Comparison of ENCODE assay signal across 30 mouse cellular contexts in genomic region chr19:24480916-24481315, GRCm38 (mm10).
"Had no signal": no experiment of that assay in that cellular context is flagged by ENCODE, and none has a peak within 500 bp of the region (broad histone marks: within the 10 kb centered on the region; RNA-seq: fewer than 3 reads in every experiment).

No protein-coding gene starts in this region.

- H3K9me3 ChIP-seq: limb, embryonic 10.5 days; limb, embryonic 12.5 days; limb, embryonic 13.5 days; limb, embryonic 15.5 days; liver, embryonic 12.5 days; liver, embryonic 13.5 days; liver, embryonic 15.5 days; lung, embryonic 15.5 days; megakaryocyte, embryonic 14.5 days; midbrain, embryonic 10.5 days; midbrain, embryonic 12.5 days; midbrain, embryonic 13.5 days; midbrain, embryonic 15.5 days; neural tube, embryonic 12.5 days had no signal

- ATAC-seq: liver, embryonic 12.5 days; liver, postnatal 0 days; midbrain, embryonic 13.5 days; midbrain, embryonic 15.5 days; midbrain, embryonic 16.5 days had no signal

- H3K27ac ChIP-seq: left cerebral cortex, adult 2 months; limb, embryonic 10.5 days; limb, embryonic 12.5 days; limb, embryonic 13.5 days; limb, embryonic 15.5 days; liver, embryonic 12.5 days; liver, embryonic 13.5 days; liver, embryonic 14.5 days; liver, embryonic 15.5 days; lung, embryonic 15.5 days; macrophage; midbrain, embryonic 10.5 days; midbrain, embryonic 12.5 days; midbrain, embryonic 13.5 days; midbrain, embryonic 15.5 days; neural tube, embryonic 12.5 days had no signal

- H3K9ac ChIP-seq: limb, embryonic 12.5 days; limb, embryonic 13.5 days; limb, embryonic 15.5 days; liver, embryonic 12.5 days; liver, embryonic 13.5 days; liver, embryonic 14.5 days; liver, embryonic 15.5 days; liver, postnatal 0 days; lung, embryonic 14.5 days; lung, embryonic 15.5 days; midbrain, embryonic 12.5 days; midbrain, embryonic 13.5 days; midbrain, embryonic 15.5 days; neural tube, embryonic 12.5 days had no signal

- DNase-seq: left cerebral cortex, postnatal 4 days; liver; liver, embryonic 13.5 days; liver, postnatal 0 days; lung, adult 2 months; lung, embryonic 14.5 days; lung, postnatal 10 days; lung, postnatal 14 days; lung, postnatal 36 days; lung, postnatal 4 days; midbrain, embryonic 14.5 days had no signal

- H3K4me3 ChIP-seq: left cerebral cortex, adult 2 months; limb, embryonic 10.5 days; limb, embryonic 12.5 days; limb, embryonic 13.5 days; limb, embryonic 15.5 days; liver, embryonic 12.5 days; liver, embryonic 13.5 days; liver, embryonic 15.5 days; lung, embryonic 15.5 days; megakaryocyte, embryonic 14.5 days; midbrain, embryonic 10.5 days; midbrain, embryonic 12.5 days; midbrain, embryonic 13.5 days; midbrain, embryonic 15.5 days; myocyte; neural tube, embryonic 12.5 days had no signal

- H3K27me3 ChIP-seq: limb, embryonic 12.5 days; limb, embryonic 13.5 days; limb, embryonic 15.5 days; liver, embryonic 12.5 days; liver, embryonic 13.5 days; liver, embryonic 15.5 days; lung, embryonic 15.5 days; megakaryocyte, embryonic 14.5 days; neural tube, embryonic 12.5 days had no signal

- H3K36me3 ChIP-seq: limb, embryonic 10.5 days; limb, embryonic 12.5 days; limb, embryonic 13.5 days; limb, embryonic 15.5 days; liver, embryonic 12.5 days; liver, embryonic 13.5 days; liver, embryonic 15.5 days; lung, embryonic 15.5 days; midbrain, embryonic 10.5 days; midbrain, embryonic 12.5 days; midbrain, embryonic 13.5 days; midbrain, embryonic 15.5 days; neural tube, embryonic 12.5 days had no signal

- H3K4me2 ChIP-seq: limb, embryonic 12.5 days; limb, embryonic 13.5 days; limb, embryonic 15.5 days; liver, embryonic 12.5 days; liver, embryonic 13.5 days; liver, embryonic 15.5 days; lung, embryonic 14.5 days; lung, embryonic 15.5 days; midbrain, embryonic 11.5 days; midbrain, embryonic 12.5 days; midbrain, embryonic 13.5 days; midbrain, embryonic 15.5 days; neural tube, embryonic 12.5 days had no signal

- H3K4me1 ChIP-seq: neural tube, embryonic 12.5 days had no signal
